In the genomic region with DNA sequence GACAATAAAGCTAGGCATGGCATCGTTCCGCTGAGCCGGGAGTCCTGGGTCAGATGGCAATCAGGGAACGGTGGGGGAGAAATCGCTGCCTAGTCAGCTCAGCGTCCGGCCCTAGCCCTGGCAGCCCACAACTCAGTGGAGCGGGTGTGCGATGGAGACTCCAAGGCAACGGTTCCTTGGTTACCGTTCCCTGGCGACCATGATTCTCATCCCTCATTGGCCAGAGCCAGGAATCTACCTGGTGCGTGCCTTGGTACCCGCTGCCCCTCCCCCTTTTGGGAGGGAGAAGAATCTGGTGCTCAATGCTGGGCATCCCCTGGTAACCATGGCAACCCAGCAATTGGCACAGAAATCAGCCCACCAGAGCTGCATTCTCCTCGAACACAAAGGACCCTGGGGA, we compare ENCODE assay signal across 8 mouse cellular contexts. TPM values are rescaled to one million over a fixed set of nuclear protein-coding genes. Genes with fewer than 3 reads are reported as not detected.
A peak's percentile ranks its signal among the peaks of the same experiment; 100 is the strongest.
DNase-seq lines count a peak whose midpoint lies in the region; ATAC-seq and TF ChIP-seq lines count a peak whose summit lies in the region.

No protein-coding gene starts in this region.

- H3K36me3 ChIP-seq in heart, embryonic 15.5 days, result peaks cover 23% of the 10 kb centered on the region
- peaks cover 40% of the 10 kb centered on the region for H3K36me3 ChIP-seq in embryonic facial prominence, embryonic 15.5 days
- peaks cover 13% of the 10 kb centered on the region; the same call in 1 of the 2 replicates for H3K36me3 ChIP-seq in intestine, postnatal 0 days (ENCODE audit: control insufficient read depth, insufficient read depth)
- peaks cover 35% of the 10 kb centered on the region for H3K36me3 ChIP-seq in midbrain, embryonic 11.5 days (ENCODE audit: control insufficient read depth, insufficient read depth, low read length)

- no peak for TF ChIP-seq CTCF in intestine, postnatal 0 days (IDR thresholded peaks at IDR 0.05; ENCODE audit: low read depth)

- ATAC-seq in heart, embryonic 15.5 days (replicated peaks; ENCODE audit: insufficient number of reproducible peaks, insufficient read depth, low FRiP score, low read depth), result no peak
- no peak for ATAC-seq in embryonic facial prominence, embryonic 15.5 days (ENCODE audit: insufficient number of reproducible peaks, low FRiP score, low TSS enrichment, low read depth)
- no peak for ATAC-seq in intestine, postnatal 0 days
- ATAC-seq in midbrain, embryonic 11.5 days (ENCODE audit: low FRiP score), result peak; percentile 43

- no peak for DNase-seq in heart, adult 18-20 months
- DNase-seq in midbrain, embryonic 11.5 days (ENCODE audit: low spot score, missing footprints), result peak; percentile 97
- DNase-seq in thymus, postnatal 25 days, result no peak
- DNase-seq in spleen, postnatal 14 days (ENCODE audit: low spot score in 2 of 2), result no peak
- no peak for DNase-seq in cerebellum, adult 11 months

- WGBS in heart, embryonic 15.5 days, result 55% methylated on average over 15 of the region's 15 CpGs
- 44% methylated on average over 15 of the region's 15 CpGs for WGBS in embryonic facial prominence, embryonic 15.5 days
- WGBS in intestine, postnatal 0 days, result 47% methylated on average over 15 of the region's 15 CpGs
- 14% methylated on average over 15 of the region's 15 CpGs for WGBS in midbrain, embryonic 11.5 days

- H3K27me3 ChIP-seq in heart, embryonic 15.5 days, result peaks cover 69% of the 10 kb centered on the region
- H3K27me3 ChIP-seq in embryonic facial prominence, embryonic 15.5 days, result no peaks in the 10 kb centered on the region
- peaks cover 14% of the 10 kb centered on the region; the same call in 1 of the 2 replicates for H3K27me3 ChIP-seq in intestine, postnatal 0 days (replicated peaks; ENCODE audit: control insufficient read depth, insufficient read depth, low read length)
- no peaks in the 10 kb centered on the region for H3K27me3 ChIP-seq in midbrain, embryonic 11.5 days (ENCODE audit: control insufficient read depth, insufficient read depth, low read length)

- H3K4me3 ChIP-seq in heart, embryonic 15.5 days, result no peak overlapping the region
- no peak overlapping the region for H3K4me3 ChIP-seq in embryonic facial prominence, embryonic 15.5 days (replicated peaks)
- no peak overlapping the region for H3K4me3 ChIP-seq in intestine, postnatal 0 days (ENCODE audit: low read depth, low read length)
- H3K4me3 ChIP-seq in midbrain, embryonic 11.5 days (ENCODE audit: low read depth, low read length), result peak overlapping the region; percentile 4; the same call in 1 of the 2 replicates

- peaks cover 77% of the 10 kb centered on the region for H3K4me1 ChIP-seq in heart, embryonic 15.5 days (replicated peaks)
- peaks cover 54% of the 10 kb centered on the region for H3K4me1 ChIP-seq in embryonic facial prominence, embryonic 15.5 days
- 0 out of 2 replicates have a peak, but pooled peaks cover 2% of the 10 kb centered on the region for H3K4me1 ChIP-seq in intestine, postnatal 0 days (replicated peaks; ENCODE audit: control insufficient read depth, insufficient read depth, low read length)
- peaks cover 40% of the 10 kb centered on the region for H3K4me1 ChIP-seq in midbrain, embryonic 11.5 days (ENCODE audit: control insufficient read depth, insufficient read depth, low read length)

- 0 out of 2 replicates have a peak overlapping the region, but pooled peaks have one; percentile 4 for H3K4me2 ChIP-seq in heart, embryonic 15.5 days
- no peak overlapping the region for H3K4me2 ChIP-seq in embryonic facial prominence, embryonic 15.5 days (replicated peaks)
- 0 out of 2 replicates have a peak overlapping the region, but pooled peaks have one; percentile 17 for H3K4me2 ChIP-seq in intestine, postnatal 0 days (replicated peaks; ENCODE audit: low read depth)
- peak overlapping the region; percentile 83 for H3K4me2 ChIP-seq in midbrain, embryonic 11.5 days

- no peak overlapping the region for H3K9ac ChIP-seq in heart, embryonic 15.5 days
- H3K9ac ChIP-seq in embryonic facial prominence, embryonic 15.5 days, result no peak overlapping the region
- H3K9ac ChIP-seq in intestine, postnatal 0 days (ENCODE audit: low read depth, low read length), result no peak overlapping the region
- peak overlapping the region; percentile 99; the same call in 1 of the 2 replicates for H3K9ac ChIP-seq in midbrain, embryonic 11.5 days (ENCODE audit: low read length)

- no peaks in the 10 kb centered on the region for H3K9me3 ChIP-seq in heart, embryonic 15.5 days (replicated peaks)
- H3K9me3 ChIP-seq in embryonic facial prominence, embryonic 15.5 days (replicated peaks), result no peaks in the 10 kb centered on the region
- no peaks in the 10 kb centered on the region for H3K9me3 ChIP-seq in intestine, postnatal 0 days (ENCODE audit: control insufficient read depth)
- no peaks in the 10 kb centered on the region for H3K9me3 ChIP-seq in midbrain, embryonic 11.5 days (ENCODE audit: control insufficient read depth, low read length)

- H3K27ac ChIP-seq in heart, embryonic 15.5 days, result peak overlapping the region; percentile 52
- peak overlapping the region; percentile 45; the same call in 1 of the 2 replicates for H3K27ac ChIP-seq in embryonic facial prominence, embryonic 15.5 days (replicated peaks)
- peak overlapping the region; percentile 50; the same call in 1 of the 2 replicates for H3K27ac ChIP-seq in intestine, postnatal 0 days (ENCODE audit: low read depth, low read length)
- H3K27ac ChIP-seq in midbrain, embryonic 11.5 days (ENCODE audit: low read depth, low read length), result peak overlapping the region; percentile 72

RNA-seq across cellular contexts. Expression of a gene that starts 4.3 kb away (rescaled TPM):
- polyA plus RNA-seq in heart, embryonic 15.5 days (2015; fragmentation: Nextera tagmentation; extraction: Ambion mirVana), result 60.1 and 77.2 TPM in 2 replicates
- total RNA-seq in heart, adult 18-20 months (2021), result 1 to 10 TPM; 5.7 to 6.4 TPM
- 190 and 193 TPM in 2 replicates for polyA plus RNA-seq in embryonic facial prominence, embryonic 15.5 days (2015; fragmentation: Nextera tagmentation; extraction: Ambion mirVana)
- polyA plus RNA-seq in intestine, postnatal 0 days (2015; fragmentation: Nextera tagmentation; extraction: Ambion mirVana), result 31.3 and 34.8 TPM in 2 replicates
- 292 and 294 TPM in 2 replicates for polyA plus RNA-seq in midbrain, embryonic 11.5 days (2014; fragmentation: Nextera tagmentation; extraction: Ambion mirVana)

RNA-seq across cellular contexts. Expression of a gene that starts 19.5 kb away (rescaled TPM):
- 0.18 and 0.30 TPM in 2 replicates for polyA plus RNA-seq in heart, embryonic 15.5 days (2015; fragmentation: Nextera tagmentation; extraction: Ambion mirVana)
- under 1 TPM; 0.45 to 0.82 TPM for total RNA-seq in heart, adult 18-20 months (2021)
- polyA plus RNA-seq in embryonic facial prominence, embryonic 15.5 days (2015; fragmentation: Nextera tagmentation; extraction: Ambion mirVana), result 1.5 TPM in 2 replicates
- polyA plus RNA-seq in intestine, postnatal 0 days (2015; fragmentation: Nextera tagmentation; extraction: Ambion mirVana), result 0.14 and 0.27 TPM in 2 replicates
- polyA plus RNA-seq in midbrain, embryonic 11.5 days (2014; fragmentation: Nextera tagmentation; extraction: Ambion mirVana), result 2.8 and 3.0 TPM in 2 replicates

RNA-seq across cellular contexts. Expression of a gene that starts 29.9 kb away (rescaled TPM):
- polyA plus RNA-seq in heart, embryonic 15.5 days (2015; fragmentation: Nextera tagmentation; extraction: Ambion mirVana), result 221 and 251 TPM in 2 replicates
- 10 to 100 TPM; 42.2 to 46.6 TPM for total RNA-seq in heart, adult 18-20 months (2021)
- 165 and 180 TPM in 2 replicates for polyA plus RNA-seq in embryonic facial prominence, embryonic 15.5 days (2015; fragmentation: Nextera tagmentation; extraction: Ambion mirVana)
- 131 and 142 TPM in 2 replicates for polyA plus RNA-seq in intestine, postnatal 0 days (2015; fragmentation: Nextera tagmentation; extraction: Ambion mirVana)
- polyA plus RNA-seq in midbrain, embryonic 11.5 days (2014; fragmentation: Nextera tagmentation; extraction: Ambion mirVana), result 129 and 140 TPM in 2 replicates

RNA-seq across cellular contexts. Expression of a gene that starts 38.7 kb away (rescaled TPM):
- 15.5 and 24.7 TPM in 2 replicates for polyA plus RNA-seq in heart, embryonic 15.5 days (2015; fragmentation: Nextera tagmentation; extraction: Ambion mirVana)
- 10 to 100 TPM; 13.9 to 17.1 TPM for total RNA-seq in heart, adult 18-20 months (2021)
- 43.8 and 45.1 TPM in 2 replicates for polyA plus RNA-seq in embryonic facial prominence, embryonic 15.5 days (2015; fragmentation: Nextera tagmentation; extraction: Ambion mirVana)
- polyA plus RNA-seq in intestine, postnatal 0 days (2015; fragmentation: Nextera tagmentation; extraction: Ambion mirVana), result 10.5 and 11.4 TPM in 2 replicates
- polyA plus RNA-seq in midbrain, embryonic 11.5 days (2014; fragmentation: Nextera tagmentation; extraction: Ambion mirVana), result 42.0 and 52.3 TPM in 2 replicates

RNA-seq across cellular contexts. Expression of a gene that starts 45.5 kb away (rescaled TPM):
- 1.3 and 3.0 TPM in 2 replicates for polyA plus RNA-seq in heart, embryonic 15.5 days (2015; fragmentation: Nextera tagmentation; extraction: Ambion mirVana)
- 1 to 10 TPM; 1.6 to 3.3 TPM for total RNA-seq in heart, adult 18-20 months (2021)
- polyA plus RNA-seq in embryonic facial prominence, embryonic 15.5 days (2015; fragmentation: Nextera tagmentation; extraction: Ambion mirVana), result 5.5 and 6.3 TPM in 2 replicates
- polyA plus RNA-seq in intestine, postnatal 0 days (2015; fragmentation: Nextera tagmentation; extraction: Ambion mirVana), result 1.5 and 1.6 TPM in 2 replicates
- polyA plus RNA-seq in midbrain, embryonic 11.5 days (2014; fragmentation: Nextera tagmentation; extraction: Ambion mirVana), result 1.9 TPM in 2 replicates
